Mouse (Mus musculus): Measurements from ENCODE around the gene Ank2.

Ank2 gene

GRCm38 (mm10) chr3:127281390-127281789, 217.8 kb downstream of the Ank2 start:
- DNase-seq: no peak

- no peak for DNase-seq
These were observed 218.8 kb downstream of the Ank2 start for GRCm38 (mm10) chr3:127280376-127280775.

GRCm38 (mm10) chr3:127275953-127276352, 223.2 kb downstream of the Ank2 start:
- no peak for DNase-seq

- no peak for DNase-seq
These were observed 226.3 kb downstream of the Ank2 start for GRCm38 (mm10) chr3:127272801-127273200.

GRCm38 (mm10) chr3:127269616-127270015, 229.5 kb downstream of the Ank2 start:
- no peak for DNase-seq

- DNase-seq: no peak
These were observed 231.3 kb downstream of the Ank2 start for GRCm38 (mm10) chr3:127267846-127268245.

GRCm38 (mm10) chr3:127265732-127266131, 233.4 kb downstream of the Ank2 start:
- peak; percentile 10 for DNase-seq

- no peak for DNase-seq
These were observed 234.0 kb downstream of the Ank2 start for GRCm38 (mm10) chr3:127265182-127265581.

- DNase-seq: no peak
These were observed 238.4 kb downstream of the Ank2 start for GRCm38 (mm10) chr3:127260786-127261166.

- no peak for DNase-seq
These were observed 239.0 kb downstream of the Ank2 start for GRCm38 (mm10) chr3:127260007-127260785.

GRCm38 (mm10) chr3:127258466-127259075, 240.6 kb downstream of the Ank2 start:
- DNase-seq: no peak

- no peak for DNase-seq
These were observed 241.2 kb downstream of the Ank2 start for GRCm38 (mm10) chr3:127257969-127258368.

GRCm38 (mm10) chr3:127257279-127257925, 241.7 kb downstream of the Ank2 start:
- peak; percentile 85 for DNase-seq

- no peak for DNase-seq
These were observed 242.5 kb downstream of the Ank2 start for GRCm38 (mm10) chr3:127256681-127257080.

GRCm38 (mm10) chr3:127250930-127251329, 248.2 kb downstream of the Ank2 start:
- no peak for DNase-seq

- no peak for DNase-seq
These were observed 250.5 kb downstream of the Ank2 start for GRCm38 (mm10) chr3:127248611-127249010.

- DNase-seq: peak; percentile 80
These were observed 252.0 kb downstream of the Ank2 start for GRCm38 (mm10) chr3:127246989-127247708.

GRCm38 (mm10) chr3:127243928-127244642, 255.1 kb downstream of the Ank2 start:
- DNase-seq: no peak

- DNase-seq: no peak
These were observed 256.8 kb downstream of the Ank2 start for GRCm38 (mm10) chr3:127242234-127242810.

- DNase-seq: no peak
These were observed 263.9 kb downstream of the Ank2 start for GRCm38 (mm10) chr3:127235271-127235670.

- DNase-seq: peak; percentile 41
These were observed 273.1 kb downstream of the Ank2 start for GRCm38 (mm10) chr3:127225799-127226730.

Measured in lung, postnatal 10 days (tissue).